Mouse (Mus musculus): ENCODE measurements around the gene AC153137.1.

GRCm38 (mm10) chr1:31019283-31019682, 41.5 kb upstream of the AC153137.1 start:
- TF ChIP-seq CTCF (IDR thresholded peaks at IDR 0.05; ENCODE audit: low read depth, low read length) = no peak
- TF ChIP-seq POLR2A (IDR thresholded peaks at IDR 0.05; ENCODE audit: borderline replicate concordance, low read depth, low read length) = no peak

Measured in bone marrow macrophage, adult 2 months (primary cell).